ENCODE assay signal across 8 mouse cellular contexts in genomic region chr13:108316487-108316903, GRCm38 (mm10). TPM values are rescaled to one million over a fixed set of nuclear protein-coding genes. Genes with fewer than 3 reads are reported as not detected.
DNase-seq lines count a peak whose midpoint lies in the region; ATAC-seq and TF ChIP-seq lines count a peak whose summit lies in the region.

No protein-coding gene starts in this region.

- H3K9ac ChIP-seq in heart, adult 2 months (ENCODE audit: low read depth, low read length) = peak overlapping the region; percentile 35; the same call in 1 of the 2 replicates
- peak overlapping the region; percentile 78 for H3K9ac ChIP-seq in forebrain, embryonic 13.5 days
- H3K9ac ChIP-seq in limb, embryonic 14.5 days (ENCODE audit: low read depth, low read length, severe bottlenecking) = peak overlapping the region; percentile 67

- H3K36me3 ChIP-seq in heart, adult 2 months (ENCODE audit: control insufficient read depth, insufficient read depth, low read length) = no peaks in the 10 kb centered on the region
- H3K36me3 ChIP-seq in forebrain, embryonic 13.5 days (ENCODE audit: poor library complexity, severe bottlenecking) = no peaks in the 10 kb centered on the region; the same call in 1 of the 2 replicates
- no peaks in the 10 kb centered on the region for H3K36me3 ChIP-seq in limb, embryonic 14.5 days (ENCODE audit: control insufficient read depth, insufficient read depth, low read length)

- H3K4me3 ChIP-seq in heart, adult 2 months = peak overlapping the region; percentile 78
- peak overlapping the region; percentile 76 for H3K4me3 ChIP-seq in forebrain, embryonic 13.5 days
- H3K4me3 ChIP-seq in limb, embryonic 14.5 days (replicated peaks; ENCODE audit: low read length) = peak overlapping the region; percentile 68

- 0% methylated on average over 32 of the region's 32 CpGs for WGBS in heart, adult 2 months
- under 1% methylated on average over 32 of the region's 32 CpGs for WGBS in forebrain, embryonic 13.5 days
- WGBS in limb, embryonic 14.5 days = 0% methylated on average over 32 of the region's 32 CpGs

- H3K79me2 ChIP-seq in heart, adult 2 months (replicated peaks; ENCODE audit: control insufficient read depth, insufficient read depth, low read length) = no peaks in the 10 kb centered on the region

- ATAC-seq in forebrain, embryonic 13.5 days = peak; percentile 55; the same call in 1 of the 2 replicates
- peak; percentile 59 for ATAC-seq in limb, embryonic 14.5 days (ENCODE audit: low FRiP score, low read depth)
- ATAC-seq in neutrophil, adult 5-6 weeks (ENCODE audit: extremely low read depth, insufficient number of reproducible peaks, low FRiP score, poor library complexity, severe bottlenecking) = peak; percentile 14; the same call in 1 of the 2 replicates

- intact Hi-C loops in heart, adult 2 months (cut with DNase I) = loop anchor here (10.0 kb wide), 1 partner anchor 272 kb away; the partner anchor contains the start of gene Smim15
- intact Hi-C loops in heart, postnatal 36 days (cut with DNase I) = loop anchor here (1.0 kb wide), 1 partner anchor 102 kb away; the partner anchor contains the start of gene Elovl7

- TF ChIP-seq POLR2A in heart, adult 2 months (IDR thresholded peaks at IDR 0.05; ENCODE audit: insufficient read depth, low read depth, low read length) = no peak
- no peak for TF ChIP-seq POLR2A in limb, embryonic 14.5 days (IDR thresholded peaks at IDR 0.05; ENCODE audit: borderline replicate concordance, extremely low read depth, insufficient read depth, insufficient read length)

- TF ChIP-seq CTCF in heart, adult 2 months (IDR thresholded peaks at IDR 0.05) = no peak

- no peak overlapping the region for H3K27ac ChIP-seq in heart, adult 2 months
- no peak overlapping the region for H3K27ac ChIP-seq in forebrain, embryonic 13.5 days
- no peak overlapping the region for H3K27ac ChIP-seq in limb, embryonic 14.5 days (replicated peaks; ENCODE audit: low read depth, low read length)

- no peak for TF ChIP-seq EP300 in heart, adult 2 months (IDR thresholded peaks at IDR 0.05; ENCODE audit: insufficient read depth, low read depth, low read length)

- no peaks in the 10 kb centered on the region for H3K9me3 ChIP-seq in forebrain, embryonic 13.5 days (replicated peaks)
- H3K9me3 ChIP-seq in limb, embryonic 14.5 days (ENCODE audit: control insufficient read depth, low read length) = no peaks in the 10 kb centered on the region

- H3K4me2 ChIP-seq in forebrain, embryonic 13.5 days = peak overlapping the region; percentile 91
- peak overlapping the region; percentile 92 for H3K4me2 ChIP-seq in limb, embryonic 14.5 days (replicated peaks; ENCODE audit: low read depth, low read length, severe bottlenecking)

- 0 out of 2 replicates have a peak, but pooled peaks cover 2% of the 10 kb centered on the region for H3K27me3 ChIP-seq in heart, adult 2 months (ENCODE audit: control insufficient read depth, insufficient read depth, low read length)
- no peaks in the 10 kb centered on the region for H3K27me3 ChIP-seq in forebrain, embryonic 13.5 days
- H3K27me3 ChIP-seq in limb, embryonic 14.5 days (ENCODE audit: control insufficient read depth, insufficient read depth, low read length) = no peaks in the 10 kb centered on the region

- peaks cover 3% of the 10 kb centered on the region for H3K4me1 ChIP-seq in heart, adult 2 months (ENCODE audit: control insufficient read depth, insufficient read depth, low read length)
- peaks cover 22% of the 10 kb centered on the region for H3K4me1 ChIP-seq in forebrain, embryonic 13.5 days
- H3K4me1 ChIP-seq in limb, embryonic 14.5 days (ENCODE audit: control insufficient read depth, insufficient read depth, low read length) = peaks cover 10% of the 10 kb centered on the region; the same call in 1 of the 2 replicates

- peak in 1 of 2 experiments; percentile 11 for DNase-seq in heart, adult 2 months
- no peak for DNase-seq in heart, postnatal 36 days
- peak; percentile 14 for DNase-seq in MN1 (ENCODE audit: low spot score)
- no peak for DNase-seq in limb, embryonic 14.5 days (ENCODE audit: low spot score)
- no peak for DNase-seq in right cerebral cortex, postnatal 10 days (ENCODE audit: low spot score in 2 of 2)
- no peak for DNase-seq in kidney, adult 8-10 months

RNA-seq across cellular contexts. Expression of gene Depdc1b, which starts 0.4 kb away (rescaled TPM):
- total RNA-seq in heart, adult 2 months (2021) = under 1 TPM; 0.34 to 0.36 TPM
- 0.14 and 0.26 TPM in 2 replicates for polyA plus RNA-seq in heart, adult 2 months (2012; rRNA removed)
- under 1 TPM; 0.22 to 0.46 TPM for total RNA-seq in heart, postnatal 36 days (2021)
- polyA plus RNA-seq in forebrain, embryonic 13.5 days (2015; fragmentation: Nextera tagmentation; extraction: Ambion mirVana) = 13.2 and 13.9 TPM in 2 replicates
- polyA plus RNA-seq in limb, embryonic 14.5 days (2012; rRNA removed) = 6.0 and 6.4 TPM in 2 replicates
- polyA plus RNA-seq in limb, embryonic 14.5 days (2014; fragmentation: Nextera tagmentation; extraction: Ambion mirVana) = 6.1 and 7.1 TPM in 2 replicates
- 7.1 and 8.3 TPM in 2 replicates for total RNA-seq in neutrophil, adult 5-6 weeks (2017)
